Mouse (Mus musculus) lung, postnatal 10 days (tissue): Measurements from ENCODE around the gene Vps9d1.
"Not testable (repeated sequence)": the region's sequence is repeated elsewhere in the genome, so short reads cannot be mapped to it uniquely, and the experiment has no call there.

Source experiments
- DNase-seq: peaks from one replicate; pipeline ENCODE4 v3.0.0; 2021

The Vps9d1 gene

DNA sequence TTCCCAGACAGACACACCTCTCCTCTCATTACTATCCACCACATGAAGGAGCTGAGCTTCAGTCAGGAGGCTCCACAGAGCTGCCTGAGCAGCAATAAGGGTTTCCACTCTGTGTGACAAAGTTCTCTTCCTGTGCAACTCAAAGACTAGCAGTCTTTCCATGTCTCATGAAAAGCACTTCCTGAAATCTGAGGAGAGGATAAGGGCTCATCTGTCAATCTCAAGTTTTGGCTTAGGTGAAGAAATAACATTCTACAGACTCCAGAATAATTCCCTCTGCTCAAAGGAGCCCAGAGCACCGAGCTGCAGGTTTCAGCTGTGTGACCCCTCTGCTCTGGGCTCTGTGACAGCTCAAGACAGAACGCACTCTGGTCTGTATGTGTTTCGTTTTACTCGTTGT lies 1.2 kb downstream of the Vps9d1 start:
- no peak for DNase-seq

DNA sequence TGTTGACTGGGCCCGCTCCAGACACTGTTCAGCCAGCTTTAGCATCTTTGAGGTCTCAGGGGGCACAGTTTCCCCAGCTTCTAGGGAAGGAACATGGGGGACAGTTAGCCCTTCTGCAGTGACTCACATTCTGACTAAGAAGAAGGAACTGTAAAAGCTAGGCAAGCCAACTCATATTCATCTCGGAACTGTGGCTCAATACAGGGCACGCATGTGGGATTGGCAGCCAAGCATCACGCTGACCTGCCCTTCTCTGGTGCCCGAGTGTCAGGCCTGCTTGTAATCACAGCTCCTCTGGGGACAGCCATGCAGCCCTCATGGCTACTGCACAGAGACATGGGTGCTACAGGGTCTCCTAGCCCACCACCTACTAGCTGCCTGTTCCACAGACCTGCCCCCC lies 3.2 kb downstream of the Vps9d1 start:
- no peak for DNase-seq

DNA sequence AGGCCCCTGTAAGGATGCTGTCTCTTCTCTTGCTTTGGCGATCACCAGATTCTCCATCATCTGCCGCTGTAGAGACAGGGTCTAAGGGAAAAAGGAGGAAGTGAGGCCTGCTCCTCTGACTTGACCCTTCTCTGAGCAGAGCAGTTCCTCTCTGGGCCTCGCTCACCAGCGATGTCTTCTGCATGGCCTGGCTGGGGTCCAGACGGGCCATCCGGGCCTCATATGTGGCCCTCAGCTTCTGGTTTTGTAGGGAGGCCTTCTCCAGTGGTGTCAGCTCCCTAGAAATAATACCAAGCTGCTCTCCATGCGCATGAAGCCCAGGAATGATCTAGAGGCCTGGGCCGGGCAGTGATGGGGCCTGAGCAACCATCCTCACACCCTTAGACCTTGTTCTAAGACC lies 5.6 kb downstream of the Vps9d1 start:
- DNase-seq, result no peak

DNA sequence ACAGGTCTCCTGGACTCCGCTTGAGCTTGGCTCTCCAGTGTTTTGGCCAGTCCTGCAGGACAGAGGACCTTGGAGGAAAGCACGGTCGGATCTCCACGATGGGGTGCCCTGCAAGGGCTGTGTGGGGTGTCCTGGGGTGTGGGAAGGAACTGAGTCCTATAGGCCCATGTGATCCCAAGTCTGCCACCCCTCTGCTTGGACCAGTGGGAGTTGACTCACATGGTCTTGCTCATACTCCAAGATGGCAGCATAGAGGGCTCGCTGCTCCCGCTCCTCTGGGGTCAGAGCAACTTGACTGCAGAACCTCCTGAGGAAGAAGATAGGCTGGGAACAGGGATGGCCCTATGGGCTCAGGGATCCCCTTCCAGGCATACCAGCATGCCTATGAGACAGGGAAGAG lies 6.4 kb downstream of the Vps9d1 start:
- no peak for DNase-seq

DNA sequence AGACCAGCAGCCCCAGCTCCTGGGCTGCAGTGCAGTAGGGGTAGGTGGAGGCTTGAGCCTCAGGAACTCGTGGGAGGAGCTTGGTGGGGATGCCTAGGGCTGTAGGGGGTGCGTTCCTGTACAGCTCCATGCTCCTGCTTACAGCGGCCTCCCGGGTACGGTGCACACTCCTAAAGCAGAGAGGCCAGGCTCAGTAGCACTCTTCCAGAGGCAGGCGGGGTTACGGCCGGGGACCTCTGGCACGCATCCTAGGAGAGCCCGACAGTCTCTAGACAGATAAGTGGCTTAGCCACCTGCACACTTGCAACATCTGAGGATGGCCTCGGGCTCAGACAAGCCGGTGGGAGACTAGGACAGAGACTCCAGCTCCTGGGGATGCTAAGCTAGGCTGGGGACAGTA lies 8.6 kb downstream of the Vps9d1 start:
- DNase-seq, result no peak

DNA sequence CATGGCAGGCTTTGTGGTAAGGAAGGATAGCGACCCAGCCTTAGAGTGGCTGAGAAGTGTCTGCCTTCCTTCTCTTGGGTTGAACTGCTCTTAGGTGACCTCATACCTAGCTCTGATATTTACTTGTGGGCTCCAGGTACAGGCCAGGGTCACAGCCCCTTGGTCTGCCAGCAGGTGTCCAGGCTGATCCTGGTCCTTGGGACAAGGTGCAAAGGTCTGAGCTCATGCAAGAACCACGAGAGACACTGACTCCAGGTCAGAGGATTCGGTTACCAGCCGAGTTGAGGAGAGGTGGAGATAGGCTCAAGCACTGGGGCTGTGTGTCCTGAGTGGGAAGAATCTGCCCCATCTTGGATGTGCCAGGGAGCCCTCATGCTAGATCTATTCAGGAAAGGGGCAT lies 9.8 kb downstream of the Vps9d1 start:
- DNase-seq, result no peak

DNA sequence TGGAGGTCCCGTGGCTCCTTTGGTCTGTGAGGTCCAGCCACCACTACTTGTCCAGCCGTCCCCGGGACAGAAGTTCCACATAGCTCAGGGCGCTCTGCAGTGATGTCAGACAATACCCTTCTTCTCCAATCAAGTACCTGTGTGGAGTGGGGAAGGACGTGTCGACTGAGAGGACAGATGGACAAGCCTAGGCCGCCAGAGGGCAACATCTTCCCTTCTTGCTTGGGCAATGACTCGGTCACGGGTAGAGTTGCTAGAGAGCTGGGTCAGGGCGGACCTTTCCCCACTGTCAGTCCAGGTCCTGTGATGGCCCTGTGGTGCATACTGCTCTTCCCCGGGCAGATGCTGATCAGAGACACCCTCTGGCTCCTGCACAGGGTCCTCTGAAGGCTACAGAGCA lies 11.1 kb downstream of the Vps9d1 start:
- no peak for DNase-seq

DNA sequence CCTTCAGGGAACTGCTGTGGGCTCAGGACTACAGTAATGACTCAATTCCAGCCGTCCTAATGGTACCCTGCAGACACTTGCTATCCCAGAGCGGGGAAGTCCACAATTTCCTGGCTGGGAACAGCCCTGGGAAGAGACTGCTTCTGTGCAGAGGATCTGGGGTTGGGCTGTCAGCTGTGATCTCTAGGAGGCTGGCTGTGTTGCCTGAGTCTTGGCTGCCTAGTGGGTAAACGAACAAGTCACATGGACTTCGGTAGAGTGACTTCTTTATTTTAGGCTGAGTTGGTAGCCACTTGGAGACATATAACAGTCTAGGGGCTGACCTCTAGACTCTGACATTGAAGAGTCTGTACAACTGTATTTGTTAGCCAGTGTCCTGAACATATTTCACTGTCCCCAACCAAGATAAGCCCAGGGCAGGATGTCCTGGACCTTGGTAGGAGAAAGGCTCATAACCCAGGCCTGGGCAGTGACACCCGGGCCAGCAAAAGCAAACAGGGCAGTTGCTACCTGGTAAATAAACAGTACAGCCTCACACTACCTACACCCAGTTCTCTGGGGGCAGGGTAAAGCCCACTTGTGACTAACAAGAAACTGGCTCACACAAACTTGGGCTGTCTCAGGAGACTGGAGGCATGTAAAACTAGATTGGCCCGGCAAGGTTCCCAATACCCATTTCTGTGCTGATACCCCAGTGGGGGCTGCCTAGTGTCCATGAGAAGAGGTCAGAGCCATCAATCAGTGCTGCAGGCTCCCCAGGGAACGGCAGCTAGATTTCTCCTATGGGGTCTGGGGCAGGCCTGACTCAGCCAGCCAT lies 11.8 kb downstream of the Vps9d1 start:
- no peak for DNase-seq

DNA sequence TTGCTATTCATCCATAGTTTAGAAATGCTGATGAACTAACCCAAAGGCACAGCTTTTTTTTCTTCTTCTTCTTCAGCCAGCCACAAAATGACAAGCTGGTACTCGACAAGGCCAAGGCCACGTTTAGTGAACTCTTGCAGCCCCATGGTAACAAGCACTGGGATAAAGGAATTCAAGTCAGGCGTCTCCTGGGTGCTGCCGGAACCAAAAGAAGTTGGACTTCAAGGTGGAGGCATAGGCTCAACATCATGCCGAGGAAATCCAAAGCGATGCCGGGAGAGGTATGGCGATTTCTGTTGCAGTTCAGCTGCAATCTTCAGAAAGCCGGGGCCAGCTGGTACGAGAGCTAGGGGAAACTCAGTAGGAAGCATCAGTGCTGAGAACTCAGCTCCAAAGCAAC lies 14.8 kb downstream of the Vps9d1 start:
- no peak for DNase-seq

DNA sequence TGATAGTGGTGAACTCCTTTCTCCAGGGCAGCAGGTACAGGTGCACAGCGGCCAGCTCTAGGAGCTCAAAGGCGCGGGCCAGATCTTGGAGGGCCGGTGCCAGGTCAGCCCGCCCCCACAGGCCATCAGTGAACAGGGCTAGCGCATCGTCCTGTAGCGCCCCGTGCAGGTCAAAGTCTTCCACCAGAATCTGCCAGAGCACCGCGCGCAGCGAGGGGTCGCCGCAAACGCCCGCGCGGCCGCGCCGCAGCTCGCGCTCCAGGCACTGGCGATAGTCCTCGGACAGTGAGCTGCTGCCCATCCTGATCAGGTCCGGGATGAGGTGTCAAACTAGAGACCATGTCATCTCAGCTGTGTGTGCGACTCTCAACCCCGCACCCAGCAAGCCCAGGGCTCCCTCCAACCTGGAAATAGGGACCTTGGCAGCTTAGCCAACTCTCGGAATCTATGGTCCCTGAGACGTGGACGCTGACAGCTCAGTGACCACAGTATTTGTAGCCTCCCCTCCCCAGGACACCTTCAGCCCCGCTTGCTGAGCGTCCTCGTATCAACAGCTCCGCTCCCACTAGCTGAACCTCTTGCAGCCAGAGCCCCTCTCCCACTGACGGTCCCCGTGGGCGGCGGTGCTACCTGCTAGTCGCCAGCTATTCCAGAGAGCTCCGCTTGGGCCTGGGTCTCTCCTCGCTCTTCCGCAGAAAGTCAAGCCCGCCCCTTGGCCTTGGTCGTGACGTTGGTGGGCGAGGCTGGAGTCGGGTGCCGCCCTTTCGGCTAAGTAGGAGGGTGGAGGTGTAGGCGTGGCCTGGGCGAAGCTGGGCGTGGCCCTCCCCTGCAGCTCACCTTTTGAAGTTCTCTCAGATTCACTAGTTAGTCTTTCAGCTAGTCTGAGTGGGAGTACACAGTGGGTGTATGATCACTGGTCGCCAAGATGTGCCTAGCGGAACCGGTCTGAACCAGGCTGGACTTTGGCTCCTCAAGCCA lies 18.3 kb downstream of the Vps9d1 start, which contains the start of gene Spata2l:
Gene Spata2l, minus strand, starts transcription at position 714 of the 978 bp plus-strand sequence.
- peak; percentile 90 for DNase-seq

DNA sequence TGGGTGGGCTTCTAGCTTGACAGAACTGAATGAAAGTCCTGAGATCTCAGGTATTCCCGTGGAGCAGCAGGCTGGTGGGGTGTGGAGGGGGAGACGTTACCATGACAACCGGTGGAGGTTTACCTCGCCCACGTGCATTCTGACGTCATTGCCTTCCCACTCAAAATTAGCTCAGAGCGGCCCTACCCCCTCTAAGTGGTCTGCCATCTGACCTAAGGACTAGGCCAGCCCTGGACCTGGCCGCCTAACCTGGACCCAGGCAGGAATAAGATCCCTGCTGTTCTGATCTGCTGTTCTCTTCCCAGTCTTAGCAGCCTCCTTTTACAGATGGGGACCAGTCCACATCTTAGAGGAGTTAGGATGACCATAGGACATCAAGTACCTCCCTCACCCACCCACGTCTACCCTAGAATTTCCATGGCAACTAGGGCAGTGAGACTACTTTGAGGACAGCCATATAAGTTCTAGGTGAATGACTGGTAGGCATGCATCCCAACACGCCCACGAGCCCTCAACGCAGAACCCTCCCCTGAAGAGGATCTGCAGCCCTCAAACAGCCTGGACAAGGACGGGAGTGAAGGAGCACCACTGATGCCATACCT lies 19.1 kb downstream of the Vps9d1 start:
- DNase-seq, result no peak

DNA sequence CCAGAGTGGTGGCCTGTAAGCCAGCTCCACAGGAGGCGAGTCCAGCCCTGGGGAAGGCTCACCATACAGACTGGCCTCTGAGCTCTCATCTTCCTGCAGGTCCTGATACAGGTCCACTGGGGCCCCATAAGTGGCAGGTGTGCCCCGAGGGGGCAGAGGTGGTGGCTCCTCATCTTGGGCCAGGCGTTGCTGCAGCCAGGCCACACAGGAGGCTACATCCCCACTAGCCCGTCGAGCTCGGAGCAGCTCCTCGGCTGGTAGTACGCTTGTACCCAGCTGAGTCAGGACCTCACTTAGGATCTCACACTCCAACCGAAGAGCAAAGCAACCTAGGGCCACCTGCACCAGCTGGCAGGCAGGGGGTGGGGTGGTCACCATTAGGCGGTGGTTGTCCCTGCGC lies 20.4 kb downstream of the Vps9d1 start:
- no peak for DNase-seq

DNA sequence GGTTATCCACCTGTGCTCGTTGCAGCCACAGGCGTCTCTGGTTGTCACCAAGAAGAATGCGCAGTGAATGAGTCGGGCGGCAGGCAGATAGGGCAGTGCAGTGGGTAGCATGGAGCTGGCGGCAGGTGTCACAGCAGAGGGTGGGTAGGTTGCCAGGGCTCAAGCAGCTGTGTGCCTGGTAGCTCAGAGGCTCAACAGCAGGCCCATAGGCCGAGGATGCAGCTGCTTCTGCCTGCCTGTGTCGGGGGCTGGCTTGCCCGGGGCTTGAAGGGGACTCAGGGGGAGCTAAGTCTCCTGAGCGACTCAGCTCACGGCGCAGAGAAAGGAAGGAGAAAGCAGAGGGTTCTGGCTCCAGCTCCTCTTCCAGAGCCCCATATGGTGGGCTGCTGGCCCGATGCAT lies 20.8 kb downstream of the Vps9d1 start:
- no peak for DNase-seq

DNA sequence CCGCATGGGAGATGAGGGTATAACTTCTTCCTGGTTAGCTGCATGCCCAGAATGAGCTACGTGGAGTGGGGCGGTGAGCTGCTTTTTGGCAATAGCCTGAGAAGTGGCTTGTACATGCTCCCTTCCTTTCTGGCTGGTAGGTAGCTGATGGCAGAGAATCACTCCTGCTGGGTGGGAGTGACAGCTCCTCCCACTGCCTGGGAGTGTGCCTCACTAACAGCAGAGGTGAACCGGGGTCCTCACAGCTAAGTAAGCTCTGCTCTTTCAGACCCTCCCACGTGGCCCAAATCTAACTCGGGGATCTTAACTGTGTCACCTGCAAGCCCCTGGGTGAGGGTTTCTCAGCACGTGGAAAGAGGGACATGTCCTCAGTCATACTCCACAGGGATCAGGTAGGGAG lies 21.6 kb downstream of the Vps9d1 start:
- DNase-seq, result no peak

DNA sequence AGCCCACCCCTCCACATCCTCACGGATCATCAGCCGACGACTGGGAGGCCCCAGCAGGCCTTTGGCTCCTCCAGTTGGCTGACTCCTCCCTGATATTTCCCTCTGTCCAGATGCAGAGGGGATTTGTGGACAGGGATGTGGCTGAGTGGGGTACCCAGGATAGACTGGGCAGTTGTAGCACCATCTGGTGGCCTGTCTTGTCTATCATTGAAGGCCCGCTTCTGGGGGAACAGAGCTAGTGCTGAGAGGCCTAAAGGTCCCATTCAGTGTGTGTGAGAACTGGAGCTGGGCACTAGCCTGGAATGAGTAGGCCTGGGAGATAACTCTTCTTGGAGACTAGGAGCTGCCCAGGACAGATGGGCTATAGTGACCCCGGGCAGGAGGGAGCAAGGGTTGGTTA lies 22.4 kb downstream of the Vps9d1 start:
- DNase-seq, result peak; percentile 35

DNA sequence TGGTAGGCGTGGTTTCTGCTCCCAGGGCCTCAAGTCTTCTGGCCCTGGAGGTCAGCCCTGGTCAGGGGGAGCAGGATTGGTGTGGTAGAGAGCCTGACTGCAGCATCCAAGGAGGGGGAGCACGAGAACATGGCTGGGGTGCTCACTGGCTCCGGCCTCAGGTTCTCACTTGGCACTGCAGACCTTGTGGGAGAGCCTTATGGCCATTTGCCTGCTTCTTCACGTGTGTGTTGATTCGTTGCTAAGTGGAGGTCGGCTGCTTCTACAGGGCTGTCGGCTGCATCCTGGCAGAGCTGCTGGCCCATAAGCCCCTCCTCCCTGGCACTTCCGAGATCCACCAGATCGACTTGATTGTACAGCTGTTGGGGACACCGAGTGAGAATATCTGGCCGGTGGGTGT lies 23.8 kb downstream of the Vps9d1 start:
- not testable (repeated sequence) for DNase-seq

DNA sequence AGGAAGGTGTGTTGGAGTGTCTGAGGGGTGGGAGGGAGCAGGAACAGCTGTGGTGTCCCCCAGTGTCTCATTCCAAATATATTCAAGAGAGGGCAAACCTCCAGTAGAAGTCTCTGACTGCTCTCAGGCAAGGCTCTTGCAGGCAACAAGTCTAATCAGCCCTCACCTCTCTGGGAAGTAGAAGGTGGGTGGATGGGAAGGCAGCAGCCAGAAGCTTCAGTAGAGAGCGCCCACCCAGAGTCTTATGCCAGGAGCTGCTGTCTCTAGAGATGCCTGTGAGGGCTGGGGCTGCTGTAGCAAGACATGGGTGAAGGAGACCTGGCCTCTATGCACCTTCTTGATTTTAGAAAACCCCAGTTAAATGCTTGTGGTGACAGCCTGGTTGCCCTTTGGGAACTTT lies 25.7 kb downstream of the Vps9d1 start:
- DNase-seq, result no peak

DNA sequence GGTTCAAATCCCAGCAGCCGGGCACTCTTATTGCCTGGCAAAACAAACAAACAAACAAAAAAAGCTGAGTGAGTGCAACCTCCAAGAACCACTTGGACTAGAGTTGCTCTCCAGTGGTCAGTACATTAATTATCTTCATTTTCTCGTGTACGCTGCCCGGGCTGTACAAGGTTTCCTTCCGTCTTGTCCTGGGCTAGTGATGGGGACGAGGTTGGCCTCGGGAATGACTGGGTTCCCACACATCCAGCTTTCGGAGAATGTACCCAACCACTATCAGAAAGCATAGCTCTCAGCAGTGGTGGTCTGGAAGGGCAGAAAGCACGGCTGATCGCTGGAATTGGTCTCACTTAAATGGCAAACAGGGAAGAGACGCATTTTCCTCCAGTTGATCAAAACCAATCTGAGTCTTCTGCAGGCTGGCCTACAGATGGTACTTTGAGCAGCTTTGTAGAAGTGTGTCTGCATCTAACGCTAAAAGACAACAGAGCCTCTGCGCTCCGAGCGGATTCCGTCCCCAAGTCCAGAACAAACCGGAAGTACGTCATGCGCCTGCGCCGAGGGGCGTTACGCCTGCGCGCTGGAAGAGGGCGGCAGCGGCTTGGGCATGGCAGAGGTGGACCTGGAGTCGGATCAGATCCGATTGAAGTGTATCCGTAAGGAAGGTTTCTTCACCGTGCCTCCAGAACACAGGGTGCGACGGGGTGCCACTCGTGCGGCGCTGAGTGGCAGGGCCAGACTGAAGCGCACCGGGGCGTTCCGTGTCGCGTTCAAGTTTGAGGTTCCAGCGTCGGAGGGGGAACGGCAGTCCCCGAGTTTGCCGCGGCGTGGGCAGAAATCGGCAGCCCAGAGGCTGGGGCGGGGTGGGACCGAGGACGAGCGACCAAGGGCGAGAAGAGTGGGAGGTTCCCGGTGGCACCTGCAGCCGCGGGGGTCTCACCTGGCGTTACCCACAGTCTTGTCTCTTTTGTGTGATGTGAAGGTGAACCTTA lies 29.6 kb downstream of the Vps9d1 start, which contains the start of gene Cdk10:
Gene Cdk10, plus strand, starts transcription at position 565 of the 989 bp plus-strand sequence.
- DNase-seq, result peak; percentile 96

DNA sequence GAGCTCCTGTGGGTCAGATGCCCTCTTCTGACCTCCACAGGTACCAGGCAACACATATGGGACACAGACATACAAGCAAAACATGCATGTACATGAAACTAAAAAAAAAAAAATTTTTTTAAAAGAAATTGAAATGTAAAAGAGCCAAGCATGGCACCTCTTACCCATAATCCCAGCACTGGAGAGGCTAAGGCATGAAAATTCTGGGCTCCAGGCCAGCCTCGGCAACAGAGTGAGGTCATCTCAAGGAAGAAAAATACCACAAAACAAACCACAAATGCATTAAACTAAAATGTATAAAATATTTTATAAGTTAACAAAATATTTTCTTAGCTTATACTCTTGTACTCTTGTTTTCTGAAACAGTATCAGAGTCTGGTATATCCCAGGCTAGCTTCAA lies 33.2 kb downstream of the Vps9d1 start:
- no peak for DNase-seq

DNA sequence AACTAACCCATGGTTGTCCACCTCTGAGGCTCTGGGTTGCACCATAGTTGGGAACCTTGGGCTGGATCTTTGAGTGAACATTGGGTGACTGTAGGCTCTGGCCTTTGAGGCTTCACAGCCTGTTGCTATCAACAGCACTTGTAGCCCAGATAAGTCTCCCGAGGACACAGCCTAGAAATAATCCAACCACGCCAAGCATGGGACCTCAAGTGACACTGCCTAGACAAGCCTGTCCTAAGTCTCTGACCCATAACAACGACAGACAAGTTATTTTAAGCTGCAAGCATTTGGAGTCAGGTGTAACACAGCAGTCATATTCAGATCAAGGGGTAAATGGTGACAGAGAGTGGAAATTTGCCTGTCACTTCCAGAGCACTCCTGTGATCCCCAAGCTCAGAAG lies 38.7 kb downstream of the Vps9d1 start:
- no peak for DNase-seq

DNA sequence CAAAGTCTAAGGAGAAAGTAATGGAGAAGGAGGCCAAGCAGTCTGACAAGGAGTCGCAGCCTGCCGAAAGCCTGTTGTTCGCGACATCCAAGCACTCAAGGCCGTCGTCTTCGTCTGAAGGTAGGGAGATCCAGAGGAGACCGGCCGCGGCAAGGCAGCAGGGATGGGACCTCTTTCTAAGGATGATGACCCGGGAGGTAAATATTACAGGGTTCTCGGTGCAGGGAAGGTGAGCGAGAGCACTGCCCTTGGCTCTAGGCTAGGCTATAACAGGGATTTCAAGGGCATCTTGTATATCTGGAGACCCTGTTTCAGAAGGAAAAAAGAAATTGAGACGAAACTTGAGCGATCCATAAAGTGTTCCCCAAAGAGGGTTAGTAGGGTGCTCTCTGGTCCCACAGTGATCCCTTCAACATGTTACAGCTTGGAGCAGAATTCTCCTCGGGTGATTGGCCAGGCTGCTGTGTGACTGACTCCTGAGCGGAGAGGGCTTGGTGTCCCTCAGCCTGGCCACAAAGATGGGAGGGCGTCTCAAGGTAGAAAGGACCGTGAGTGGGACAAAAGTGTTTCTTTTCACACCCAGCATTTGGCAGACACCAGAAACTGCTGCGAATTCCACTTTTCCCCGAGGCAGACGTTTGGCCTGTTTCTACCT lies 40.9 kb downstream of the Vps9d1 start:
- DNase-seq, result no peak
